Mouse (Mus musculus): Measurements from ENCODE around the gene Slc25a27. TPM values are rescaled to one million over a fixed set of nuclear protein-coding genes. Genes with fewer than 3 reads are reported as not detected.
A peak's percentile ranks its signal among the peaks of the same experiment; 100 is the strongest.

Gene Slc25a27
- polyA plus RNA-seq, 1 experiment, result 55.4 TPM

GRCm38 (mm10) chr17:43649641-43650436 is 17.2 kb downstream of the Slc25a27 start:
- peak in 1 of 2 experiments; percentile 26 for DNase-seq (ENCODE audit: extremely low spot score in 1 of 2, low spot score in 1 of 2)

GRCm38 (mm10) chr17:43646925-43647324 is 20.1 kb downstream of the Slc25a27 start:
- no peak for DNase-seq (ENCODE audit: extremely low spot score in 1 of 2, low spot score in 1 of 2)

DNA sequence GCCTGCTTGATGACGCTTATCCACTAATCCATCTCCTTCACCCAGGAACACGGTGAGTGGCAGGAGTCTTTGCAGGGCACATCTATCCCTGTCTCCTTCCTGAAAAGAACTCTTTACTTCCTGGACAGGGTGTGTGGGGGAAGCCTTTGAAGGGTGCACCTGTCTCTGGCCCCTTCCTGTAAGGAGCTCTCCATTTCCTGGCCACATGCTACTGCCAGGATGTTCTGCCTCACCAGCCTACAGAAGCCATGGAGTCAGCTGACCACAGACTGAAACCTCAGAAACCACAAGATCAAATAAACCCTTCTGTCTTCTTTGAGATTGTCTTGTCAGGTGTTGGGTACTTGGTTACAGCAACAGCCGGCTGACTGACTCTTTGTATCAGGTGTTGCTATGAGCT is 21.9 kb downstream of the Slc25a27 start:
- no peak for DNase-seq (ENCODE audit: extremely low spot score in 1 of 2, low spot score in 1 of 2)

- DNase-seq (ENCODE audit: extremely low spot score in 1 of 2, low spot score in 1 of 2), result no peak
Observed at GRCm38 (mm10) chr17:43644375-43644774, 22.6 kb downstream of the Slc25a27 start.

GRCm38 (mm10) chr17:43643191-43643590 is 23.8 kb downstream of the Slc25a27 start:
- no peak for DNase-seq (ENCODE audit: extremely low spot score in 1 of 2, low spot score in 1 of 2)

- DNase-seq (ENCODE audit: extremely low spot score in 1 of 2, low spot score in 1 of 2), result no peak
Observed at GRCm38 (mm10) chr17:43640825-43641224, 26.2 kb downstream of the Slc25a27 start.

DNA sequence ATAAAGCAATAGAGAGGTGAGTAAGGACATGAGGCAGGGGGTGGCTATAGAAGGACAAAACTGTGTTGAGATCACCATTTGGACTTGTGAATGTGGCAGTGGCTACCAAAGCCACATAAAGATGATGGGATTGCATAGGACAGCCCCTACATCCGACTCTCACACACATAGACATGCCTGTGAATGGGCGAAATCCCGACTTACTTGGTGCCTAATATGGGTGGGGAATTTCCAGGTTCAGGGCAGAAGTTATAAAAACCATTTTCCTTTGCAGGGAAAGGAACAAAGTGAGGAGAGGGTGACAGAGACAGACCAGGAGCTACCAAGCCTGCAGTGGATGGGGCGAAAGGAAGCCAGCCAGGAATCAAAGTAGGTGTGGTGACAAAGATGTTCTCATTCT is 29.9 kb downstream of the Slc25a27 start:
- no peak for DNase-seq (ENCODE audit: extremely low spot score in 1 of 2, low spot score in 1 of 2)

DNA sequence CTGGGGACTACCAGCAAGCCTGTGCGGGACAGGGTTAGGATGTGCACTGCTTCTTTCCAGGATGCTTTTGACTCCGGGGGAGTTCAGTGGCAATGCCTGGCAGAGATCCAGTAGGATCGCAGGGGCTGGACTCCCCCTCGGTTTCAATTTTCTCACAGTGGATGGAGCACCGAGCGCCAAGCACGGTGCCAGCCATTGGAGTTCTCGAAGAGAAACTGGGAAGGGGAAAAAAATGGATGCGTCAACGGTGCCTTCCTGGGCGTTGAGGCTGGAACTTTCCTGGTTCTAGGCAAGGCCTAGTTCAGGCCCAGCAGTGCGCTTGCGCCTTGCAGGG is 36.6 kb downstream of the Slc25a27 start:
- DNase-seq (ENCODE audit: extremely low spot score in 1 of 2, low spot score in 1 of 2), result no peak

GRCm38 (mm10) chr17:43629496-43630426 is 37.3 kb downstream of the Slc25a27 start, which contains the start of gene Tdrd6:
Gene Tdrd6, minus strand, starts transcription at chr17:43630299.
- DNase-seq (ENCODE audit: extremely low spot score in 1 of 2, low spot score in 1 of 2), result no peak

- no peak for DNase-seq (ENCODE audit: extremely low spot score in 1 of 2, low spot score in 1 of 2)
Observed at GRCm38 (mm10) chr17:43629026-43629495, 38.0 kb downstream of the Slc25a27 start.

DNA sequence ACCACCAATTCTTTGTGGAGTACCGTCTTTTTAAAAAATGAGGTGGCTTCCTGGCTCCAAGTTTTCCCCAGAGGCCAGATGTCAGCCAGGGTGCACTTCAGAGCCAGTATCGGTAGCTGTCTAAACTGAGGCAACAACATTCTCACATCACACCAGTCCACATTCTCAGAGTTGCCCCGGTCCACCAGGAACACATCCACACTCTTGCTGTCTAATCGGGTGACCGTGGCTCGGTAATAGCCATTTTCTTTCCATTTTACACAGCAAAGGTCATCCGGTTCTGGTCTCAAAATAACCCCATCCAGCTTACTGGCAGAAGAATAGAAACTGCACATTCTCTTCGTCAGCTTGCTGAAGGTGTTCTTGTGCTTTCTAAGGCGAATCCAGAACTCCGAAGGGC is 38.8 kb downstream of the Slc25a27 start:
- DNase-seq (ENCODE audit: extremely low spot score in 1 of 2, low spot score in 1 of 2), result no peak

DNA sequence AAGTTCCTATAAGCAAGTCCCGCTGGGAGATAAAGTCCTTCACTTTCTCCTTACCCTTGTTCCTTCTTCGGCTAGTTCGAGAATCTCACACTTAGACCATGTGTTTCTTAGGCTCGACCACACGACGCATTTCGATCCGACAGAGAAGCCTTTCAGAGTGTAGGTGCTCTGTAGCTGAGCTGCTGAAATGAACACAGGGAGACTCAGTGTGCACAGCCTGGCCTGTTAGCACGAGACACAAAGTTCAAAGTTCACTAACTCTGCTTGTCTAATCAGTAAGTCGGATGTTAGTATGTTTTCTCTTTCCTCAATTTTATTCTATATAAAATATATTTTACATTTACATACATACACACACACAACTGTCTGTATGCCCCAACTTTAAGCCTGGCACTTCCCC is 44.9 kb downstream of the Slc25a27 start:
- DNase-seq (ENCODE audit: extremely low spot score in 1 of 2, low spot score in 1 of 2), result no peak

- no peak for DNase-seq (ENCODE audit: extremely low spot score in 1 of 2, low spot score in 1 of 2)
Observed at GRCm38 (mm10) chr17:43619156-43619555, 47.9 kb downstream of the Slc25a27 start.

- DNase-seq (ENCODE audit: extremely low spot score in 1 of 2, low spot score in 1 of 2), result no peak
Observed at GRCm38 (mm10) chr17:43612221-43612620, 54.8 kb downstream of the Slc25a27 start.

DNA sequence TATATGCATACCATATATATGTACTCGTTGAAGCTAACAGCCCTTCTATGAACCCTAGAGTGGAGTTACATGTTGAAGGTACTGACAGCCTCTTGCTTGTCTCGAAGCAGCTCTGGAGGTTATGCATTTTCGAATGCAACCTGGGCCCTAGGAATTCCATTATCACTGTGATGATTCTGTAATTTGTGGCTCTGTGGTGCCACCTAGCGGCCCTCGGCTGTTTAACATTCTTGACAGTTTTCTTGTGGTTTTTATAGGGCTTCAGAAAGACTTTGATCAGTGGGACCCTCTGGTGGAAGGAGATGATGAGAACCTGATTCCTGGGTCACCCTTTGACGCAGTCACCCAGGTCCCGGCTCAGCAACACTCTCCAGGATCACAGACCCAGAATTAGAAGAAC is 55.4 kb downstream of the Slc25a27 start:
- peak; percentile 7 to 76 for DNase-seq (ENCODE audit: extremely low spot score in 1 of 2, low spot score in 1 of 2)

GRCm38 (mm10) chr17:43606704-43607103 is 60.3 kb downstream of the Slc25a27 start:
- peak; percentile 27 to 86 for DNase-seq (ENCODE audit: extremely low spot score in 1 of 2, low spot score in 1 of 2)

DNA sequence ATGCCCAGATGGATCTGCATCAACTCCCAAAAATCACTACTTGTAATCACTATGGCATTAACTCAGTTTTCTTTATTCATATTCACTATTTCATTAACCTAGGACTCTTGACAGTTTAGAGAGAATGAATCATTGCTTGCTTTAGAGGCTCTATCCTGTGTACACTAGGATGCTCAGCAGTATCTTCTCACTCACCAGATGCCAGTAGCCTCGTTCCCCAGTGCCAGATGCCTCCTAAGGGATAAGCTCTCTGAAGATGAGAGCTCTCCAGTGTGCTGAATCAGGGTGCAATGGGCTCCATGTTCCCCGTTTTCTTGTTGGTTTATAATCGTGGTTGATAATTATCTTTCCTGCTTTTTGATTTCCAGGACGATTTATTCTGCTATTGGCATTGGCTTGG is 68.3 kb downstream of the Slc25a27 start:
- peak in 1 of 2 experiments; percentile 20 for DNase-seq (ENCODE audit: extremely low spot score in 1 of 2, low spot score in 1 of 2)

DNA sequence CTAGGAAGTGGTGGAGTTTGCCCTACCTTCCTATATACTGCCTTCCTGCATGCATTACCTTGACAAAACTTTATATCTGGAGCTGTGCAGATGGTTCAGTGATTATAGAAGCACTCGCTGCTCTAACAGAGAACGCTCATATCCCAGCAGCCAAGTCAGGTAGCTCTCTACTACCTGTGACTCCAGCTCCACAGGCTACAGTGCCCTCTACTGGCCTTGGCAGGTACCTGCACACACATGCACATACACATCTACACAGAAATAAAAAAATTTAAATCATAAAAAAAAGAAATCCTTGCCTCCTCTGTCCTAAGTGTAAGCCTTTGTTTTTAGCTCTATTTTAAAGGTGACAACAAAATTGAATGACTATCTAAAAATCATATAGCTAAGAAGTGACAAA is 69.3 kb downstream of the Slc25a27 start:
- DNase-seq (ENCODE audit: extremely low spot score in 1 of 2, low spot score in 1 of 2), result no peak

GRCm38 (mm10) chr17:43592296-43593291 is 74.4 kb downstream of the Slc25a27 start:
- DNase-seq (ENCODE audit: extremely low spot score in 1 of 2, low spot score in 1 of 2), result peak; percentile 26 to 70
